Mouse (Mus musculus) adrenal gland, adult 10 weeks (tissue): ENCODE data around the gene Serpinb9c. TPM values are rescaled to one million over a fixed set of nuclear protein-coding genes. Genes with fewer than 3 reads are reported as not detected.

Source experiments
- polyA plus RNA-seq: library from polyadenylated mRNA; stranded (reverse); fragments of 350-450 nt; fragmentation: Illumina TruSeq; extraction: RNeasy Lipid Tissue Mini Kit (QIAGEN cat#74804); gene quantifications from one replicate; pipeline ENCODE4 v1.2.3, GENCODE M21; 2014; ENCODE audit warnings: low read depth, low replicate concordance

Gene Serpinb9c
- polyA plus RNA-seq, result not detected

GRCm38 (mm10) chr13:33159642-33160041 is at the start of gene Serpinb9c:
Gene Serpinb9c (minus strand): TSS chr13:33159742.

GRCm38 (mm10) chr13:33192659-33193058 is 33.1 kb upstream of the Serpinb9c start, which contains the start of gene Serpinb9d:
Gene Serpinb9d (plus strand): TSS chr13:33192959.

Other genes with a start within 250 kb of the Serpinb9c start
- gene Serpinb6b, start 194.5 kb downstream of the Serpinb9c start, polyA plus RNA-seq, result 192 TPM
- gene Serpinb9, start 156.5 kb downstream of the Serpinb9c start, polyA plus RNA-seq, result 128 TPM
- gene Serpinb9b, start 132.3 kb downstream of the Serpinb9c start, polyA plus RNA-seq, result 0.58 TPM
- 2.4 TPM for gene Serpinb1b, start 81.2 kb downstream of the Serpinb9c start, polyA plus RNA-seq
- not detected for gene Serpinb9d, start 33.2 kb upstream of the Serpinb9c start, polyA plus RNA-seq
- not detected for gene Serpinb9e, start 89.9 kb upstream of the Serpinb9c start, polyA plus RNA-seq
- gene Serpinb9f, start 164.3 kb upstream of the Serpinb9c start, polyA plus RNA-seq, result not detected
- gene Gm11397, start 236.0 kb upstream of the Serpinb9c start, polyA plus RNA-seq, result not detected